Mouse (Mus musculus) kidney, embryonic 14.5 days (tissue): Measurements from ENCODE around the gene Stk4. TPM values are rescaled to one million over a fixed set of nuclear protein-coding genes. Genes with fewer than 3 reads are reported as not detected.

Experiments
- ATAC-seq: fragments of 200-750 bp; cut with Nextera tagmentation; 2 replicates; pipeline ENCODE4 v1.8.0; 2017; ENCODE audit warnings: moderate number of reproducible peaks, mild to moderate bottlenecking, moderate TSS enrichment, moderate library complexity; ENCODE audit not compliant: low FRiP score, low TSS enrichment
- H3K27ac ChIP-seq: fragments of 300-500 bp; sonication (generic); 2 replicates; pipeline ENCODE4 v1.5.1; 2014; ENCODE audit warnings: low read depth, mild to moderate bottlenecking, low read length, moderate library complexity, mixed read lengths
- H3K27me3 ChIP-seq: fragments of 300-500 bp; sonication (generic); 2 replicates; pipeline ENCODE4 v1.6.1; 2014; ENCODE audit warnings: mild to moderate bottlenecking, low read length; ENCODE audit not compliant: control insufficient read depth, insufficient read depth
- H3K36me3 ChIP-seq: fragments of 300-500 bp; sonication (generic); 2 replicates; pipeline ENCODE4 v1.6.1; 2014; ENCODE audit warnings: low read length, mixed read lengths; ENCODE audit not compliant: control insufficient read depth, insufficient read depth
- H3K4me1 ChIP-seq: fragments of 300-500 bp; sonication (generic); 2 replicates; pipeline ENCODE4 v1.6.1; 2014; ENCODE audit warnings: low read length, mixed read lengths; ENCODE audit not compliant: control insufficient read depth, insufficient read depth
- H3K4me2 ChIP-seq: fragments of 300-500 bp; sonication (generic); replicated peaks from 2 replicates; pipeline ENCODE4 v1.6.1; 2014; ENCODE audit warnings: low read depth, mild to moderate bottlenecking, low read length
- H3K4me3 ChIP-seq: fragments of 300-500 bp; sonication (generic); 2 replicates; pipeline ENCODE4 v1.5.1; 2014; ENCODE audit warnings: mild to moderate bottlenecking, low read length
- H3K9ac ChIP-seq: fragments of 300-500 bp; sonication (generic); 2 replicates; pipeline ENCODE4 v1.6.1; 2014; ENCODE audit warnings: low read depth, mild to moderate bottlenecking, low read length, moderate library complexity
- H3K9me3 ChIP-seq: fragments of 300-500 bp; sonication (generic); 2 replicates; pipeline ENCODE4 v1.6.1; 2016; ENCODE audit warnings: low read length; ENCODE audit not compliant: control insufficient read depth
- WGBS: fragments of 180-500 bp; shearing (Covaris S2); extraction: QIAGEN DNeasy Blood & Tissue Kit; methylation state at CpG from one replicate; pipeline ENCODE4 v1.1.7; 2014; 5-methylcytosine and 5-hydroxymethylcytosine counted together
- polyA plus RNA-seq: library from polyadenylated mRNA; unstranded; fragments of >200 nt; fragmentation: Nextera tagmentation; extraction: Ambion mirVana; gene quantifications from 2 replicates; pipeline ENCODE4 v1.2.1, GENCODE M21; 2014

Gene Stk4
- polyA plus RNA-seq, 1 experiment from 2014 or later = 36.5 TPM

GRCm38 (mm10) chr2:164146556-164146955, 76.4 kb downstream of the Stk4 start:
- H3K27me3 ChIP-seq = no peaks in the 10 kb centered on the region
- peaks cover 4% of the 10 kb centered on the region; the same call in 1 of the 2 replicates for H3K36me3 ChIP-seq
- H3K9me3 ChIP-seq = no peaks in the 10 kb centered on the region
- WGBS = 93% methylated on average over 12 of the region's 12 CpGs
- no peak overlapping the region for H3K27ac ChIP-seq
- ATAC-seq = no peak
- H3K4me2 ChIP-seq = no peak overlapping the region
- no peaks in the 10 kb centered on the region for H3K4me1 ChIP-seq
- no peak overlapping the region for H3K4me3 ChIP-seq
- no peak overlapping the region for H3K9ac ChIP-seq

GRCm38 (mm10) chr2:164150086-164150760, 80.1 kb downstream of the Stk4 start:
- Histone ChIP-seq H3K27ac (no peak overlapping the region), H3K36me3 (peaks cover 23% of the 10 kb centered on the region), H3K4me3 (no peak overlapping the region), H3K9ac (no peak overlapping the region), H3K4me2 (no peak overlapping the region), H3K27me3 (no peaks in the 10 kb centered on the region), H3K9me3 (no peaks in the 10 kb centered on the region), H3K4me1 (no peaks in the 10 kb centered on the region)
- no peak for ATAC-seq
- 31% methylated on average over 14 of the region's 14 CpGs for WGBS

GRCm38 (mm10) chr2:164152341-164152740, 82.2 kb downstream of the Stk4 start:
- Histone ChIP-seq H3K9me3 (no peaks in the 10 kb centered on the region), H3K27ac (no peak overlapping the region), H3K4me1 (no peaks in the 10 kb centered on the region), H3K36me3 (peaks cover 26% of the 10 kb centered on the region), H3K9ac (no peak overlapping the region), H3K4me3 (no peak overlapping the region), H3K4me2 (no peak overlapping the region), H3K27me3 (no peaks in the 10 kb centered on the region)
- WGBS = 94% methylated on average over 11 of the region's 11 CpGs
- no peak for ATAC-seq

- Histone ChIP-seq H3K4me2 (no peak overlapping the region), H3K4me1 (no peaks in the 10 kb centered on the region), H3K9me3 (no peaks in the 10 kb centered on the region), H3K9ac (no peak overlapping the region), H3K4me3 (no peak overlapping the region), H3K27ac (no peak overlapping the region), H3K27me3 (no peaks in the 10 kb centered on the region), H3K36me3 (peaks cover 26% of the 10 kb centered on the region)
- 89% methylated on average over 10 of the region's 10 CpGs for WGBS
- no peak for ATAC-seq
Observed at GRCm38 (mm10) chr2:164154007-164154406, 83.9 kb downstream of the Stk4 start.

GRCm38 (mm10) chr2:164156158-164156557, 86.0 kb downstream of the Stk4 start:
- Histone ChIP-seq H3K4me3 (no peak overlapping the region), H3K27me3 (no peaks in the 10 kb centered on the region), H3K27ac (no peak overlapping the region), H3K4me2 (no peak overlapping the region), H3K4me1 (no peaks in the 10 kb centered on the region), H3K9ac (no peak overlapping the region), H3K9me3 (no peaks in the 10 kb centered on the region), H3K36me3 (peaks cover 26% of the 10 kb centered on the region)
- WGBS = 86% methylated on average over 7 of the region's 7 CpGs
- no peak for ATAC-seq

- H3K9me3 ChIP-seq = no peaks in the 10 kb centered on the region
- no peak overlapping the region for H3K4me3 ChIP-seq
- H3K9ac ChIP-seq = no peak overlapping the region
- H3K27me3 ChIP-seq = no peaks in the 10 kb centered on the region
- H3K36me3 ChIP-seq = peaks cover 3% of the 10 kb centered on the region; the same call in 1 of the 2 replicates
- no peak for ATAC-seq
- WGBS = 65% methylated on average over 2 of the region's 2 CpGs
- H3K27ac ChIP-seq = no peak overlapping the region
- no peaks in the 10 kb centered on the region for H3K4me1 ChIP-seq
- H3K4me2 ChIP-seq = no peak overlapping the region
Observed at GRCm38 (mm10) chr2:164158838-164159237, 88.7 kb downstream of the Stk4 start.

- H3K4me1 ChIP-seq = no peaks in the 10 kb centered on the region
- H3K27me3 ChIP-seq = peaks cover 12% of the 10 kb centered on the region
- H3K36me3 ChIP-seq = peaks cover 3% of the 10 kb centered on the region; the same call in 1 of the 2 replicates
- WGBS = 70% methylated on average over 11 of the region's 11 CpGs
- no peak overlapping the region for H3K4me2 ChIP-seq
- H3K27ac ChIP-seq = no peak overlapping the region
- ATAC-seq = no peak
- no peak overlapping the region for H3K9ac ChIP-seq
- no peak overlapping the region for H3K4me3 ChIP-seq
- no peaks in the 10 kb centered on the region for H3K9me3 ChIP-seq
Observed at GRCm38 (mm10) chr2:164161515-164162055, 91.5 kb downstream of the Stk4 start.

- Histone ChIP-seq H3K4me2 (no peak overlapping the region), H3K4me3 (no peak overlapping the region), H3K4me1 (0 out of 2 replicates have a peak, but pooled peaks cover 7% of the 10 kb centered on the region), H3K27ac (no peak overlapping the region), H3K9me3 (no peaks in the 10 kb centered on the region), H3K9ac (no peak overlapping the region), H3K27me3 (peaks cover 45% of the 10 kb centered on the region), H3K36me3 (no peaks in the 10 kb centered on the region)
- 87% methylated on average over 5 of the region's 5 CpGs for WGBS
- ATAC-seq = no peak
Observed at GRCm38 (mm10) chr2:164164941-164165340, 94.8 kb downstream of the Stk4 start.

- Histone ChIP-seq H3K27ac (no peak overlapping the region), H3K9ac (peak overlapping the region; percentile 37), H3K4me1 (peaks cover 9% of the 10 kb centered on the region; the same call in 1 of the 2 replicates), H3K4me2 (peak overlapping the region; percentile 58), H3K4me3 (peak overlapping the region; percentile 35), H3K9me3 (no peaks in the 10 kb centered on the region), H3K27me3 (peaks cover 63% of the 10 kb centered on the region), H3K36me3 (no peaks in the 10 kb centered on the region)
- peak; percentile 47; the same call in 1 of the 2 replicates for ATAC-seq
- WGBS = 13% methylated on average over 88 of the region's 90 CpGs
Observed at GRCm38 (mm10) chr2:164167752-164168570, 97.8 kb downstream of the Stk4 start.
